Mouse (Mus musculus): ENCODE data around the gene Cdt1. TPM values are rescaled to one million over a fixed set of nuclear protein-coding genes. Genes with fewer than 3 reads are reported as not detected.

Gene Cdt1
- 2.0 TPM for polyA plus RNA-seq (2014; fragmentation: Illumina TruSeq; extraction: RNeasy Lipid Tissue Mini Kit (QIAGEN cat#74804); ENCODE audit: low replicate concordance)

GRCm38 (mm10) chr8:122567361-122568108, at the start of gene Cdt1:
Gene Cdt1, plus strand, starts transcription at chr8:122568015.

GRCm38 (mm10) chr8:122551265-122552051, 16.4 kb upstream of the Cdt1 start, which contains the start of gene Piezo1:
Gene Piezo1, minus strand, starts transcription at chr8:122551329.

DNA sequence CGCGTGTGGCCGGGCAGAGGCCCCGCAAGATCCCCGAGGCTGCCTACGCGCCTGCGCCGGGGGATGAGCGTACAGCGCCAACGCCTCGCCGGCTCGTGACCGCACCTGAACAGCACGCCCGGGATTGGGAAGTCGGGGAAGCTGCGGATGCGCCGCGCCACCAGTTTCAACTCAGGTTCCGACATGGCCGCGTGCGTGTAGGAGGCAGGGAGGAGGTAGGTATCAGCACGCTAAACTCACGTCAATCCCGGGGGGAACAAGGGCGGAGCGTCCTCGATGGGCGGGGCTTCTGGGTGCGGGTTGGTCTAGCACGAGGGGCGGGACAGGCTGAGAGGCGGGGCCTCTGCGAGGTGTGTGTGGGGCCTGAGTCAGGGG, 8.8 kb downstream of the Cdt1 start, which contains the start of gene Aprt:
Gene Aprt, minus strand, starts transcription at position 262 of the 375 bp plus-strand sequence.

GRCm38 (mm10) chr8:122611295-122612133, 43.7 kb downstream of the Cdt1 start, which contains the start of the genes Galns and Trappc2l:
Gene Galns, minus strand, starts transcription at chr8:122611463.
Gene Trappc2l, plus strand, starts transcription at chr8:122611640.

GRCm38 (mm10) chr8:122622727-122623126, 54.9 kb downstream of the Cdt1 start, which contains the start of gene Pabpn1l:
Gene Pabpn1l, minus strand, starts transcription at chr8:122622739.

Other genes starting within 250 kb of the Cdt1 start
- not detected for gene Trhr2, start 207.3 kb upstream of the Cdt1 start, polyA plus RNA-seq (2014; fragmentation: Illumina TruSeq; extraction: RNeasy Lipid Tissue Mini Kit (QIAGEN cat#74804); ENCODE audit: low replicate concordance)
- 13.0 TPM for gene Zc3h18, start 191.4 kb upstream of the Cdt1 start, polyA plus RNA-seq (2014; fragmentation: Illumina TruSeq; extraction: RNeasy Lipid Tissue Mini Kit (QIAGEN cat#74804); ENCODE audit: low replicate concordance)
- gene Il17c, start 146.0 kb upstream of the Cdt1 start, polyA plus RNA-seq (2014; fragmentation: Illumina TruSeq; extraction: RNeasy Lipid Tissue Mini Kit (QIAGEN cat#74804); ENCODE audit: low replicate concordance) = not detected
- gene Cyba, start 135.1 kb upstream of the Cdt1 start, polyA plus RNA-seq (2014; fragmentation: Illumina TruSeq; extraction: RNeasy Lipid Tissue Mini Kit (QIAGEN cat#74804); ENCODE audit: low replicate concordance) = not detected
- not detected for gene Mvd, start 124.6 kb upstream of the Cdt1 start, polyA plus RNA-seq (2014; fragmentation: Illumina TruSeq; extraction: RNeasy Lipid Tissue Mini Kit (QIAGEN cat#74804); ENCODE audit: low replicate concordance)
- not detected for gene Snai3, start 107.3 kb upstream of the Cdt1 start, polyA plus RNA-seq (2014; fragmentation: Illumina TruSeq; extraction: RNeasy Lipid Tissue Mini Kit (QIAGEN cat#74804); ENCODE audit: low replicate concordance)
- gene Rnf166, start 92.0 kb upstream of the Cdt1 start, polyA plus RNA-seq (2014; fragmentation: Illumina TruSeq; extraction: RNeasy Lipid Tissue Mini Kit (QIAGEN cat#74804); ENCODE audit: low replicate concordance) = 10.5 TPM
- gene Ctu2, start 91.9 kb upstream of the Cdt1 start, polyA plus RNA-seq (2014; fragmentation: Illumina TruSeq; extraction: RNeasy Lipid Tissue Mini Kit (QIAGEN cat#74804); ENCODE audit: low replicate concordance) = not detected
- 0.26 TPM for gene Piezo1, start 16.7 kb upstream of the Cdt1 start, polyA plus RNA-seq (2014; fragmentation: Illumina TruSeq; extraction: RNeasy Lipid Tissue Mini Kit (QIAGEN cat#74804); ENCODE audit: low replicate concordance)
- gene Aprt, start 8.9 kb downstream of the Cdt1 start, polyA plus RNA-seq (2014; fragmentation: Illumina TruSeq; extraction: RNeasy Lipid Tissue Mini Kit (QIAGEN cat#74804); ENCODE audit: low replicate concordance) = 1.7 TPM
- gene Galns, start 43.4 kb downstream of the Cdt1 start, polyA plus RNA-seq (2014; fragmentation: Illumina TruSeq; extraction: RNeasy Lipid Tissue Mini Kit (QIAGEN cat#74804); ENCODE audit: low replicate concordance) = 1.4 TPM
- gene Trappc2l, start 43.6 kb downstream of the Cdt1 start, polyA plus RNA-seq (2014; fragmentation: Illumina TruSeq; extraction: RNeasy Lipid Tissue Mini Kit (QIAGEN cat#74804); ENCODE audit: low replicate concordance) = 1.9 TPM
- not detected for gene Pabpn1l, start 54.7 kb downstream of the Cdt1 start, polyA plus RNA-seq (2014; fragmentation: Illumina TruSeq; extraction: RNeasy Lipid Tissue Mini Kit (QIAGEN cat#74804); ENCODE audit: low replicate concordance)
- 1.5 TPM for gene Cbfa2t3, start 131.1 kb downstream of the Cdt1 start, polyA plus RNA-seq (2014; fragmentation: Illumina TruSeq; extraction: RNeasy Lipid Tissue Mini Kit (QIAGEN cat#74804); ENCODE audit: low replicate concordance)
- 0.26 TPM for gene Acsf3, start 207.5 kb downstream of the Cdt1 start, polyA plus RNA-seq (2014; fragmentation: Illumina TruSeq; extraction: RNeasy Lipid Tissue Mini Kit (QIAGEN cat#74804); ENCODE audit: low replicate concordance)